ENCODE assay signal across 8 mouse cellular contexts in genomic region chr3:104788561-104789311, GRCm38 (mm10). TPM values are rescaled to one million over a fixed set of nuclear protein-coding genes. Genes with fewer than 3 reads are reported as not detected.
DNase-seq lines count a peak whose midpoint lies in the region; ATAC-seq and TF ChIP-seq lines count a peak whose summit lies in the region.

No protein-coding gene starts in this region.

- DNase-seq in Patski (ENCODE audit: low read depth, low spot score): peak; percentile 71
- peak; percentile 39 for DNase-seq in cerebellum, adult 9-10 months
- DNase-seq in frontal cortex, postnatal 36 days (ENCODE audit: low spot score in 2 of 2): peak; percentile 51 to 62
- peak; percentile 57 to 62 for DNase-seq in layer of hippocampus, postnatal 36 days
- DNase-seq in retina, postnatal 7 days (ENCODE audit: low read depth, low spot score): peak; percentile 57
- no peak for DNase-seq in c-Kit-positive CD71-positive TER-119-positive erythroid progenitor cells, embryonic 14.5 days (ENCODE audit: low spot score)

- no peak for TF ChIP-seq CTCF in Patski (IDR thresholded peaks at IDR 0.05)

- peak overlapping the region; percentile 58 for H3K4me3 ChIP-seq in hindbrain, embryonic 12.5 days
- H3K4me3 ChIP-seq in macrophage (ENCODE audit: inconsistent target): peak overlapping the region; percentile 51

- no peaks in the 10 kb centered on the region for H3K27me3 ChIP-seq in Patski
- peaks cover 44% of the 10 kb centered on the region for H3K27me3 ChIP-seq in hindbrain, embryonic 12.5 days

- under 1% methylated on average over 46 of the region's 52 CpGs for WGBS in hindbrain, embryonic 12.5 days
- WGBS in macrophage (ENCODE audit: missing documents): 2% methylated on average over 43 of the region's 52 CpGs

- ATAC-seq in Patski: peak; percentile 64
- peak; percentile 82 for ATAC-seq in hindbrain, embryonic 12.5 days (ENCODE audit: low FRiP score)

- peak overlapping the region; percentile 68 for H3K9ac ChIP-seq in hindbrain, embryonic 12.5 days

- peaks cover 6% of the 10 kb centered on the region; the same call in 1 of the 2 replicates for H3K36me3 ChIP-seq in hindbrain, embryonic 12.5 days
- no peaks in the 10 kb centered on the region for H3K36me3 ChIP-seq in macrophage (ENCODE audit: inconsistent target)

- H3K27ac ChIP-seq in hindbrain, embryonic 12.5 days: 0 out of 2 replicates have a peak overlapping the region, but pooled peaks have one; percentile 37
- no peak overlapping the region for H3K27ac ChIP-seq in macrophage

- POLR2A ChIA-PET in Patski (lab: Charles Lee): interaction anchor here (0.5 to 5.5 kb wide), 12 partner anchors 20 to 373 kb away, joined by 3 to 35 read pairs (median 4); partner anchors contain the start of genes Capza1, Mov10 and St7l

- H3K9me3 ChIP-seq in hindbrain, embryonic 12.5 days (replicated peaks): no peaks in the 10 kb centered on the region

- H3K4me2 ChIP-seq in hindbrain, embryonic 12.5 days (replicated peaks): peak overlapping the region; percentile 88

- H3K4me1 ChIP-seq in hindbrain, embryonic 12.5 days: peaks cover 34% of the 10 kb centered on the region

- H3K79me2 ChIP-seq in macrophage (ENCODE audit: inconsistent target): no peaks in the 10 kb centered on the region

- in situ Hi-C loops in Patski (cut with MboI; ENCODE audit: low pct_unique_long_range_greater_than_20kb): loop anchor here (5.0 kb wide), 3 partner anchors 74 to 264 kb away; partner anchors contain the start of genes Capza1, Cttnbp2nl and St7l

- CTCF ChIA-PET in Patski (lab: Charles Lee): interaction anchor here (0.6 to 5.0 kb wide), 29 partner anchors 9 to 270 kb away, joined by 3 to 30 read pairs (median 3); partner anchors contain the start of genes Capza1 and Mov10

RNA-seq across cellular contexts. Expression of gene Rhoc, which starts 0.6 kb away (rescaled TPM):
- polyA plus RNA-seq in Patski (2021) (470 TPM), macrophage (2018) (52.1 to 126 TPM (median 83.9 TPM) in 3 replicates)
- 112 and 121 TPM in 2 replicates for polyA plus RNA-seq in hindbrain, embryonic 12.5 days (2016; fragmentation: Nextera tagmentation; extraction: Ambion mirVana)
- 10 to 100 TPM; 24.0 to 24.3 TPM for total RNA-seq in layer of hippocampus, postnatal 36 days (2021)
- total RNA-seq in macrophage (2018; cell fraction: chromatin; rRNA removed): 10 to 100 TPM in 16 of 26 experiments, 1 to 10 TPM in 10; 1.5 to 65.1 (median 14.0) TPM
- 100 to 1,000 TPM in 3 of 26 experiments, 10 to 100 TPM in 23; 30.2 to 124 (median 59.7) TPM for total RNA-seq in macrophage (2018; cell fraction: cytosol; rRNA removed)
- total RNA-seq in macrophage (2018; cell fraction: nucleus; rRNA removed): 10 to 100 TPM in 25 of 26 experiments, 1 to 10 TPM in 1; 9.5 to 73.8 (median 23.2) TPM

RNA-seq across cellular contexts. Expression of gene Fam19a3, which starts 7.1 kb away (rescaled TPM):
- polyA plus RNA-seq in Patski (2021): 0.32 TPM
- polyA plus RNA-seq in hindbrain, embryonic 12.5 days (2016; fragmentation: Nextera tagmentation; extraction: Ambion mirVana): 0.06 TPM in 1 of 2 replicates, not detected in the other
- total RNA-seq in layer of hippocampus, postnatal 36 days (2021): not detected
- under 1 TPM in 4 of 26 experiments, not detected in 22; 0.13 to 0.37 (median 0.19) TPM for total RNA-seq in macrophage (2018; cell fraction: chromatin; rRNA removed)
- under 1 TPM in 11 of 26 experiments, not detected in 15; under 0.01 to 0.30 (median 0.04) TPM for total RNA-seq in macrophage (2018; cell fraction: cytosol; rRNA removed)
- total RNA-seq in macrophage (2018; cell fraction: nucleus; rRNA removed): under 1 TPM in 3 of 26 experiments, not detected in 23; 0.11 to 0.25 (median 0.24) TPM
- not detected in 3 replicates for polyA plus RNA-seq in macrophage (2018)

RNA-seq across cellular contexts. Expression of gene Ppm1j, which starts 7.9 kb away (rescaled TPM):
- 23.8 TPM for polyA plus RNA-seq in Patski (2021)
- polyA plus RNA-seq in hindbrain, embryonic 12.5 days (2016; fragmentation: Nextera tagmentation; extraction: Ambion mirVana): 1.4 and 2.0 TPM in 2 replicates
- total RNA-seq in layer of hippocampus, postnatal 36 days (2021): under 1 TPM in 1 of 2 experiments, not detected in 1; 0.25 TPM
- 1 to 10 TPM in 1 of 26 experiments, under 1 TPM in 3, not detected in 22; 0.36 to 1.6 (median 0.49) TPM for total RNA-seq in macrophage (2018; cell fraction: chromatin; rRNA removed)
- under 1 TPM in 13 of 26 experiments, not detected in 13; 0.08 to 0.41 (median 0.10) TPM for total RNA-seq in macrophage (2018; cell fraction: cytosol; rRNA removed)
- 1 to 10 TPM in 2 of 26 experiments, under 1 TPM in 1, not detected in 23; 0.54 to 1.2 (median 1.1) TPM for total RNA-seq in macrophage (2018; cell fraction: nucleus; rRNA removed)
- 0.10 to 0.56 TPM (median 0.13 TPM) in 3 replicates for polyA plus RNA-seq in macrophage (2018)

RNA-seq across cellular contexts. Expression of gene Mov10, which starts 29.6 kb away (rescaled TPM):
- polyA plus RNA-seq in Patski (2021): 43.9 TPM
- 27.1 and 38.0 TPM in 2 replicates for polyA plus RNA-seq in hindbrain, embryonic 12.5 days (2016; fragmentation: Nextera tagmentation; extraction: Ambion mirVana)
- total RNA-seq in layer of hippocampus, postnatal 36 days (2021): 10 to 100 TPM in 1 of 2 experiments, 1 to 10 TPM in 1; 8.4 to 12.9 TPM
- total RNA-seq in macrophage (2018; cell fraction: chromatin; rRNA removed): 100 to 1,000 TPM in 9 of 26 experiments, 10 to 100 TPM in 17; 16.7 to 237 (median 59.2) TPM
- total RNA-seq in macrophage (2018; cell fraction: cytosol; rRNA removed): 100 to 1,000 TPM in 12 of 26 experiments, 10 to 100 TPM in 14; 23.8 to 177 (median 62.2) TPM
- total RNA-seq in macrophage (2018; cell fraction: nucleus; rRNA removed): 100 to 1,000 TPM in 12 of 26 experiments, 10 to 100 TPM in 14; 23.7 to 199 (median 83.9) TPM
- 24.0 to 42.1 TPM (median 27.2 TPM) in 3 replicates for polyA plus RNA-seq in macrophage (2018)
